In genomic region chr6:36980475-36980874, GRCm38 (mm10) we compare ENCODE assay signal across 29 mouse cellular contexts.
DNase-seq lines count a peak whose midpoint lies in the region; ATAC-seq and TF ChIP-seq lines count a peak whose summit lies in the region.
"Had no signal": no experiment of that assay in that cellular context is flagged by ENCODE, and none has a peak within 500 bp of the region (broad histone marks: within the 10 kb centered on the region; RNA-seq: fewer than 3 reads in every experiment).

No protein-coding gene starts in this region.

- no peak overlapping the region for H3K9ac ChIP-seq in heart, embryonic 16.5 days (ENCODE audit: low read length)
- no peak overlapping the region for H3K9ac ChIP-seq in MEL (ENCODE audit: control insufficient read depth, low read depth, low read length, poor library complexity, severe bottlenecking)
- H3K9ac ChIP-seq in forebrain, embryonic 16.5 days (replicated peaks; ENCODE audit: low read depth, low read length), result no peak overlapping the region
- H3K9ac ChIP-seq: embryonic facial prominence, embryonic 13.5 days; forebrain, embryonic 12.5 days; forebrain, embryonic 15.5 days; hindbrain, embryonic 14.5 days had no signal

- WGBS in heart, embryonic 16.5 days, result 55% methylated on average over 5 of the region's 5 CpGs
- WGBS in heart, embryonic 10.5 days, result 74% methylated on average over 5 of the region's 5 CpGs
- 90% methylated on average over 5 of the region's 5 CpGs for WGBS in forebrain, embryonic 16.5 days

- H3K79me2 ChIP-seq in MEL (ENCODE audit: control insufficient read depth, insufficient read depth, low read length, poor library complexity), result no peaks in the 10 kb centered on the region

- ATAC-seq in heart, embryonic 16.5 days (replicated peaks; ENCODE audit: extremely low read depth, insufficient read depth, low FRiP score), result peak; percentile 41; the same call in 1 of the 2 replicates
- ATAC-seq in common myeloid progenitor, adult 5-6 weeks (replicated peaks; ENCODE audit: low read depth, poor library complexity, severe bottlenecking), result peak; percentile 63
- no peak for ATAC-seq in forebrain, embryonic 16.5 days
- ATAC-seq: activated CD4-positive, CD25-positive, alpha-beta regulatory T cell, adult 4 months; CD4-positive, CD25-positive, alpha-beta regulatory T cell, adult 4 months; forebrain, embryonic 15.5 days; hindbrain, postnatal 0 days; inflammation-experienced regulatory T-cells, adult 6 months; intestine, embryonic 16.5 days had no signal

- no peak for TF ChIP-seq EP300 in MEL (IDR thresholded peaks at IDR 0.05; ENCODE audit: low read depth in 1 of 2, low read length in 2 of 2)

- no peak for TF ChIP-seq POLR2A in MEL (IDR thresholded peaks at IDR 0.05; ENCODE audit: control insufficient read depth in 1 of 2, insufficient read depth in 1 of 2, low read depth in 1 of 2, low read length in 2 of 2, poor library complexity in 1 of 2)

- no peak overlapping the region for H3K4me2 ChIP-seq in heart, embryonic 16.5 days (ENCODE audit: low read depth, low read length)
- no peak overlapping the region for H3K4me2 ChIP-seq in forebrain, embryonic 16.5 days (ENCODE audit: low read length)
- H3K4me2 ChIP-seq: embryonic facial prominence, embryonic 13.5 days; forebrain, embryonic 12.5 days; forebrain, embryonic 15.5 days; hindbrain, embryonic 14.5 days had no signal

- no peaks in the 10 kb centered on the region for H3K9me3 ChIP-seq in heart, embryonic 16.5 days (replicated peaks; ENCODE audit: control insufficient read depth, low read length)
- H3K9me3 ChIP-seq in heart, embryonic 10.5 days, result no peaks in the 10 kb centered on the region
- H3K9me3 ChIP-seq in MEL (replicated peaks; ENCODE audit: insufficient read depth, low read length), result no peaks in the 10 kb centered on the region
- no peaks in the 10 kb centered on the region for H3K9me3 ChIP-seq in forebrain, embryonic 16.5 days (ENCODE audit: control insufficient read depth, low read length)
- H3K9me3 ChIP-seq: embryonic facial prominence, embryonic 10.5 days; embryonic facial prominence, embryonic 13.5 days; forebrain, embryonic 12.5 days; forebrain, embryonic 15.5 days had no signal

- DNase-seq in heart, adult 9 months (ENCODE audit: low spot score in 2 of 2), result peak; percentile 3 to 23
- DNase-seq in heart, postnatal 4 days, result no peak
- DNase-seq in heart, embryonic 10.5 days (ENCODE audit: low spot score), result no peak
- peak; percentile 1 for DNase-seq in MEL (ENCODE audit: low read depth, low spot score)
- DNase-seq in layer of hippocampus, postnatal 25 days (ENCODE audit: extremely low spot score in 1 of 2, low spot score in 1 of 2), result no peak
- DNase-seq: adrenal gland, adult 8-10 months; adrenal gland, postnatal 25 days; cerebellum, adult 18-20 months; cerebellum, adult 9-11 months; cerebellum, postnatal 25 days; embryo, embryonic 11 days; gastrocnemius, postnatal 10 days; gastrocnemius, postnatal 36 days; kidney, adult 18-20 months; kidney, adult 9 months had no signal

- H3K27ac ChIP-seq in heart, embryonic 16.5 days (ENCODE audit: low read length), result no peak overlapping the region
- no peak overlapping the region for H3K27ac ChIP-seq in heart, embryonic 10.5 days
- H3K27ac ChIP-seq in MEL (ENCODE audit: control insufficient read depth, low read depth, low read length), result no peak overlapping the region
- H3K27ac ChIP-seq in forebrain, embryonic 16.5 days (ENCODE audit: low read length), result no peak overlapping the region
- H3K27ac ChIP-seq: embryonic facial prominence, embryonic 10.5 days; embryonic facial prominence, embryonic 13.5 days; forebrain, embryonic 12.5 days; forebrain, embryonic 15.5 days; hindbrain, embryonic 14.5 days; hindbrain, postnatal 0 days had no signal

- no peaks in the 10 kb centered on the region for H3K36me3 ChIP-seq in heart, embryonic 16.5 days (ENCODE audit: control insufficient read depth, insufficient read depth)
- H3K36me3 ChIP-seq in heart, embryonic 10.5 days, result no peaks in the 10 kb centered on the region
- no peaks in the 10 kb centered on the region for H3K36me3 ChIP-seq in MEL (ENCODE audit: control insufficient read depth in 1 of 2, insufficient read depth in 2 of 2, low read length in 2 of 2)
- H3K36me3 ChIP-seq in forebrain, embryonic 16.5 days (ENCODE audit: control insufficient read depth, insufficient read depth), result no peaks in the 10 kb centered on the region
- H3K36me3 ChIP-seq: embryonic facial prominence, embryonic 10.5 days; embryonic facial prominence, embryonic 13.5 days; forebrain, embryonic 12.5 days; forebrain, embryonic 15.5 days had no signal

- TF ChIP-seq RAD21 in MEL (IDR thresholded peaks at IDR 0.05; ENCODE audit: low read depth, low read length), result no peak

- no peak for TF ChIP-seq CTCF in MEL (IDR thresholded peaks at IDR 0.05 in 2 of 3, conservative IDR thresholded peaks at IDR 0.05 in 1 of 3; ENCODE audit: control insufficient read depth in 1 of 3, insufficient read depth in 1 of 3, low read depth in 2 of 3, low read length in 3 of 3, poor library complexity in 1 of 3, severe bottlenecking in 1 of 3)

- no peaks in the 10 kb centered on the region; the same call in 1 of the 2 replicates for H3K4me1 ChIP-seq in heart, embryonic 16.5 days (ENCODE audit: control insufficient read depth, insufficient read depth, low read length)
- H3K4me1 ChIP-seq in heart, embryonic 10.5 days, result no peaks in the 10 kb centered on the region
- no peaks in the 10 kb centered on the region for H3K4me1 ChIP-seq in MEL (ENCODE audit: control insufficient read depth in 1 of 2, insufficient read depth in 2 of 2, low read length in 2 of 2)
- no peaks in the 10 kb centered on the region for H3K4me1 ChIP-seq in forebrain, embryonic 16.5 days (replicated peaks; ENCODE audit: control insufficient read depth, insufficient read depth, low read length)
- H3K4me1 ChIP-seq: embryonic facial prominence, embryonic 10.5 days; embryonic facial prominence, embryonic 13.5 days; forebrain, embryonic 12.5 days; forebrain, embryonic 15.5 days had no signal

- no peak overlapping the region for H3K4me3 ChIP-seq in heart, embryonic 16.5 days (ENCODE audit: low read length)
- H3K4me3 ChIP-seq in heart, embryonic 10.5 days, result no peak overlapping the region
- no peak overlapping the region for H3K4me3 ChIP-seq in MEL (ENCODE audit: control insufficient read depth in 1 of 2, insufficient read depth in 1 of 2, low read depth in 2 of 2, low read length in 2 of 2)
- H3K4me3 ChIP-seq in forebrain, embryonic 16.5 days (replicated peaks; ENCODE audit: low read length), result no peak overlapping the region
- H3K4me3 ChIP-seq: embryonic facial prominence, embryonic 10.5 days; embryonic facial prominence, embryonic 13.5 days; erythroblast, embryonic 14.5 days; forebrain, embryonic 12.5 days; forebrain, embryonic 15.5 days had no signal

- no peaks in the 10 kb centered on the region for H3K27me3 ChIP-seq in heart, embryonic 16.5 days (ENCODE audit: control insufficient read depth, insufficient read depth, low read length)
- H3K27me3 ChIP-seq in heart, embryonic 10.5 days (ENCODE audit: insufficient read depth, poor library complexity, severe bottlenecking), result no peaks in the 10 kb centered on the region; the same call in 1 of the 2 replicates
- no peaks in the 10 kb centered on the region for H3K27me3 ChIP-seq in MEL (ENCODE audit: control insufficient read depth in 1 of 2, insufficient read depth in 2 of 2, low read length in 2 of 2)
- no peaks in the 10 kb centered on the region for H3K27me3 ChIP-seq in forebrain, embryonic 16.5 days (replicated peaks; ENCODE audit: control insufficient read depth, insufficient read depth, low read length)
- H3K27me3 ChIP-seq: embryonic facial prominence, embryonic 13.5 days; forebrain, embryonic 12.5 days; forebrain, embryonic 15.5 days had no signal

TF ChIP-seq in MEL, 35 proteins besides CTCF, POLR2A, EP300 and RAD21:
- TF ChIP-seq TCF12 (IDR thresholded peaks at IDR 0.05; ENCODE audit: low read depth, low read length), result no peak
- no peak for TF ChIP-seq MAFK (IDR thresholded peaks at IDR 0.05; ENCODE audit: borderline replicate concordance, low read depth, low read length)
- no peak for TF ChIP-seq MAZ (IDR thresholded peaks at IDR 0.05; ENCODE audit: low read depth, low read length)
- TF ChIP-seq POLR2AphosphoS2 (IDR thresholded peaks at IDR 0.05; ENCODE audit: low read length), result no peak
- TF ChIP-seq CHD1 (IDR thresholded peaks at IDR 0.05; ENCODE audit: low read depth, low read length), result no peak
- no peak for TF ChIP-seq E2F4 (IDR thresholded peaks at IDR 0.05; ENCODE audit: borderline replicate concordance, low read depth, low read length)
- no peak for TF ChIP-seq MAX (IDR thresholded peaks at IDR 0.05; ENCODE audit: low read length)
TF ChIP-seq in MEL: peak in this region for 0.

Comparison
In these comparisons a context has a peak if more than half of its experiments do, and no peak if none do; other contexts are left out.
1. DNase-seq: peak in heart, adult 9 months (2 of 2) and MEL (single experiment); none in heart, postnatal 4 days (single experiment), heart, embryonic 10.5 days (single experiment) and layer of hippocampus, postnatal 25 days (0 of 2).